Mouse (Mus musculus) embryonic facial prominence, embryonic 12.5 days (tissue): ENCODE data around the gene Slbp. TPM values are rescaled to one million over a fixed set of nuclear protein-coding genes. Genes with fewer than 3 reads are reported as not detected.

ENCODE experiments used
- ATAC-seq: fragments of 200-750 bp; cut with Nextera tagmentation; 2 replicates; pipeline ENCODE4 v1.8.0; 2017; ENCODE audit not compliant: insufficient number of reproducible peaks, insufficient read depth, low FRiP score, low TSS enrichment
- H3K27ac ChIP-seq: fragments of 300-500 bp; sonication (generic); 2 replicates; pipeline ENCODE4 v1.5.1; 2016; ENCODE audit warnings: mild to moderate bottlenecking
- H3K27me3 ChIP-seq: fragments of 300-500 bp; sonication (generic); 2 replicates; pipeline ENCODE4 v1.6.1; 2016; ENCODE audit warnings: mild to moderate bottlenecking, moderate library complexity
- H3K36me3 ChIP-seq: fragments of 300-500 bp; sonication (generic); 2 replicates; pipeline ENCODE4 v1.6.1; 2016; ENCODE audit warnings: mild to moderate bottlenecking
- H3K4me1 ChIP-seq: fragments of 300-500 bp; sonication (generic); 2 replicates; pipeline ENCODE4 v1.6.1; 2016
- H3K4me2 ChIP-seq: fragments of 300-500 bp; sonication (generic); replicated peaks from 2 replicates; pipeline ENCODE4 v1.6.1; 2016; ENCODE audit warnings: mild to moderate bottlenecking, moderate library complexity
- H3K4me3 ChIP-seq: fragments of 300-500 bp; sonication (generic); 2 replicates; pipeline ENCODE4 v1.5.1; 2016; ENCODE audit warnings: mild to moderate bottlenecking
- H3K9ac ChIP-seq: fragments of 300-500 bp; sonication (generic); 2 replicates; pipeline ENCODE4 v1.6.1; 2016; ENCODE audit warnings: mild to moderate bottlenecking, moderate library complexity
- H3K9me3 ChIP-seq: fragments of 300-500 bp; sonication (generic); 2 replicates; pipeline ENCODE4 v1.6.1; 2016; ENCODE audit warnings: mild to moderate bottlenecking, moderate library complexity
- WGBS: fragments of 180-500 bp; shearing (Covaris S2); methylation state at CpG from one replicate; pipeline ENCODE4 v1.1.7; 2016; 5-methylcytosine and 5-hydroxymethylcytosine counted together
- polyA plus RNA-seq: library from polyadenylated mRNA; unstranded; fragments of >200 nt; fragmentation: Nextera tagmentation; extraction: Ambion mirVana; gene quantifications from 2 replicates; pipeline ENCODE4 v1.2.1, GENCODE M21; 2016

Gene Slbp
- polyA plus RNA-seq, result 265 and 270 TPM in 2 replicates

- peak within 1 kb of the TSS; percentile 94 for H3K27ac ChIP-seq
- peak within 1 kb of the TSS; percentile 81 for H3K4me3 ChIP-seq
- H3K9ac ChIP-seq, result peak within 1 kb of the TSS; percentile 81
- no peaks in the 10 kb centered on the region for H3K9me3 ChIP-seq
- H3K36me3 ChIP-seq, result peaks cover 32% of the 10 kb centered on the region
- WGBS, result under 1% methylated on average over 82 of the region's 82 CpGs
- H3K4me1 ChIP-seq, result peaks cover 35% of the 10 kb centered on the region
- no peaks in the 10 kb centered on the region for H3K27me3 ChIP-seq
- peak; percentile 94 for ATAC-seq
- peak within 1 kb of the TSS; percentile 64 for H3K4me2 ChIP-seq
These were observed at the start of gene Slbp for GRCm38 (mm10) chr5:33651921-33652782. Gene Slbp, minus strand, starts transcription at chr5:33652574.

- Histone ChIP-seq H3K27me3 (peaks cover 12% of the 10 kb centered on the region; the same call in 1 of the 2 replicates), H3K4me3 (no peak overlapping the region), H3K4me2 (no peak overlapping the region), H3K27ac (0 out of 2 replicates have a peak overlapping the region, but pooled peaks have one; percentile 3), H3K9ac (no peak overlapping the region), H3K9me3 (no peaks in the 10 kb centered on the region), H3K4me1 (peaks cover 45% of the 10 kb centered on the region), H3K36me3 (no peaks in the 10 kb centered on the region)
- ATAC-seq, result no peak
- WGBS, result 83% methylated on average over 11 of the region's 11 CpGs
These were observed 49.5 kb upstream of the Slbp start for GRCm38 (mm10) chr5:33701832-33702231.

- Histone ChIP-seq H3K36me3 (no peaks in the 10 kb centered on the region), H3K9me3 (no peaks in the 10 kb centered on the region), H3K9ac (no peak overlapping the region), H3K27me3 (peaks cover 22% of the 10 kb centered on the region), H3K4me1 (peaks cover 45% of the 10 kb centered on the region), H3K27ac (no peak overlapping the region), H3K4me3 (no peak overlapping the region), H3K4me2 (no peak overlapping the region)
- 32% methylated on average over 13 of the region's 13 CpGs for WGBS
- ATAC-seq, result no peak
These were observed 47.6 kb upstream of the Slbp start for GRCm38 (mm10) chr5:33700010-33700409.

GRCm38 (mm10) chr5:33698669-33699068 is 46.3 kb upstream of the Slbp start:
- Histone ChIP-seq H3K9ac (no peak overlapping the region), H3K27ac (no peak overlapping the region), H3K27me3 (peaks cover 34% of the 10 kb centered on the region), H3K4me2 (no peak overlapping the region), H3K36me3 (no peaks in the 10 kb centered on the region), H3K4me1 (peaks cover 41% of the 10 kb centered on the region), H3K4me3 (no peak overlapping the region), H3K9me3 (no peaks in the 10 kb centered on the region)
- no peak for ATAC-seq
- WGBS, result 80% methylated on average over 5 of the region's 5 CpGs

- 18% methylated on average over 12 of the region's 13 CpGs for WGBS
- Histone ChIP-seq H3K4me3 (no peak overlapping the region), H3K27me3 (peaks cover 34% of the 10 kb centered on the region)
These were observed 45.7 kb upstream of the Slbp start for GRCm38 (mm10) chr5:33697947-33698512.

GRCm38 (mm10) chr5:33697534-33697933 is 45.2 kb upstream of the Slbp start:
- H3K36me3 ChIP-seq, result no peaks in the 10 kb centered on the region
- H3K4me1 ChIP-seq, result peaks cover 46% of the 10 kb centered on the region
- no peak overlapping the region for H3K4me2 ChIP-seq
- peaks cover 34% of the 10 kb centered on the region for H3K27me3 ChIP-seq
- H3K4me3 ChIP-seq, result no peak overlapping the region
- no peak overlapping the region for H3K27ac ChIP-seq
- H3K9me3 ChIP-seq, result no peaks in the 10 kb centered on the region
- WGBS, result 41% methylated on average over 1 of the region's 1 CpGs
- no peak for ATAC-seq
- H3K9ac ChIP-seq, result no peak overlapping the region

More at GRCm38 (mm10) chr5:33697947-33698512, 45.7 kb upstream of the Slbp start:
- ATAC-seq, result no peak
- H3K4me1 ChIP-seq, result peaks cover 42% of the 10 kb centered on the region
- no peak overlapping the region for H3K9ac ChIP-seq
- no peaks in the 10 kb centered on the region for H3K36me3 ChIP-seq
- no peak overlapping the region for H3K4me2 ChIP-seq
- H3K27ac ChIP-seq, result no peak overlapping the region
- H3K9me3 ChIP-seq, result no peaks in the 10 kb centered on the region

GRCm38 (mm10) chr5:33696430-33696829 is 44.1 kb upstream of the Slbp start:
- Histone ChIP-seq H3K4me1 (peaks cover 55% of the 10 kb centered on the region), H3K27me3 (peaks cover 31% of the 10 kb centered on the region), H3K4me3 (no peak overlapping the region), H3K36me3 (no peaks in the 10 kb centered on the region), H3K9ac (no peak overlapping the region), H3K27ac (peak overlapping the region; percentile 51), H3K9me3 (no peaks in the 10 kb centered on the region), H3K4me2 (no peak overlapping the region)
- no peak for ATAC-seq
- WGBS, result 50% methylated on average over 5 of the region's 5 CpGs

- no peaks in the 10 kb centered on the region for H3K9me3 ChIP-seq
- peak overlapping the region; percentile 91 for H3K4me2 ChIP-seq
- peak overlapping the region; percentile 72 for H3K9ac ChIP-seq
- under 1% methylated on average over 23 of the region's 24 CpGs for WGBS
- peaks cover 31% of the 10 kb centered on the region for H3K27me3 ChIP-seq
- no peaks in the 10 kb centered on the region for H3K36me3 ChIP-seq
- H3K27ac ChIP-seq, result peak overlapping the region; percentile 66; the same call in 1 of the 2 replicates
- no peak for ATAC-seq
- H3K4me1 ChIP-seq, result peaks cover 52% of the 10 kb centered on the region
- H3K4me3 ChIP-seq, result peak overlapping the region; percentile 43
These were observed 43.3 kb upstream of the Slbp start for GRCm38 (mm10) chr5:33695718-33696121.

GRCm38 (mm10) chr5:33694848-33695717 is 42.7 kb upstream of the Slbp start:
- H3K4me2 ChIP-seq, result peak overlapping the region; percentile 91
- peak overlapping the region; percentile 72 for H3K9ac ChIP-seq
- peak overlapping the region; percentile 43 for H3K4me3 ChIP-seq
- no peaks in the 10 kb centered on the region for H3K9me3 ChIP-seq
- H3K4me1 ChIP-seq, result peaks cover 46% of the 10 kb centered on the region
- peak; percentile 47; the same call in 1 of the 2 replicates for ATAC-seq
- H3K27ac ChIP-seq, result peak overlapping the region; percentile 66; the same call in 1 of the 2 replicates
- H3K27me3 ChIP-seq, result peaks cover 36% of the 10 kb centered on the region
- WGBS, result 3% methylated on average over 60 of the region's 71 CpGs
- H3K36me3 ChIP-seq, result no peaks in the 10 kb centered on the region

GRCm38 (mm10) chr5:33694461-33694847 is 42.1 kb upstream of the Slbp start:
- Histone ChIP-seq H3K27me3 (peaks cover 39% of the 10 kb centered on the region), H3K4me2 (peak overlapping the region; percentile 91; the same call in 1 of the 2 replicates), H3K36me3 (no peaks in the 10 kb centered on the region), H3K27ac (0 out of 2 replicates have a peak overlapping the region, but pooled peaks have one; percentile 11), H3K4me3 (no peak overlapping the region), H3K9me3 (no peaks in the 10 kb centered on the region), H3K4me1 (peaks cover 46% of the 10 kb centered on the region), H3K9ac (peak overlapping the region; percentile 72; the same call in 1 of the 2 replicates)
- ATAC-seq, result no peak
- 55% methylated on average over 9 of the region's 9 CpGs for WGBS

- Histone ChIP-seq H3K27me3 (peaks cover 41% of the 10 kb centered on the region), H3K9me3 (no peaks in the 10 kb centered on the region), H3K4me1 (peaks cover 42% of the 10 kb centered on the region), H3K4me3 (no peak overlapping the region; the same call in 1 of the 2 replicates), H3K36me3 (no peaks in the 10 kb centered on the region), H3K27ac (peak overlapping the region; percentile 81), H3K4me2 (peak overlapping the region; percentile 33), H3K9ac (peak overlapping the region; percentile 12)
- WGBS, result 2% methylated on average over 24 of the region's 24 CpGs
- peak; percentile 47 for ATAC-seq
These were observed 40.0 kb upstream of the Slbp start for GRCm38 (mm10) chr5:33692393-33692792.
